Mouse (Mus musculus) thymus, postnatal 0 days (tissue): Measurements from ENCODE around the gene Gm20431. TPM values are rescaled to one million over a fixed set of nuclear protein-coding genes. Genes with fewer than 3 reads are reported as not detected.
A peak's percentile ranks its signal among the peaks of the same experiment; 100 is the strongest.
"Not testable (repeated sequence)": the region's sequence is repeated elsewhere in the genome, so short reads cannot be mapped to it uniquely, and the experiment has no call there.

Experiments
- DNase-seq: peaks from one replicate; pipeline ENCODE4 v3.0.0-alpha.2; 2015; ENCODE audit warnings: low spot score
- polyA plus RNA-seq: library from polyadenylated mRNA; unstranded; fragments of >200 nt; fragmentation: Nextera tagmentation; extraction: Ambion mirVana; gene quantifications from 2 replicates; pipeline ENCODE4 v1.2.1, GENCODE M21; 2015

Gm20431 gene
- polyA plus RNA-seq, 1 experiment from 2014 or later, result 7.1 TPM

DNA sequence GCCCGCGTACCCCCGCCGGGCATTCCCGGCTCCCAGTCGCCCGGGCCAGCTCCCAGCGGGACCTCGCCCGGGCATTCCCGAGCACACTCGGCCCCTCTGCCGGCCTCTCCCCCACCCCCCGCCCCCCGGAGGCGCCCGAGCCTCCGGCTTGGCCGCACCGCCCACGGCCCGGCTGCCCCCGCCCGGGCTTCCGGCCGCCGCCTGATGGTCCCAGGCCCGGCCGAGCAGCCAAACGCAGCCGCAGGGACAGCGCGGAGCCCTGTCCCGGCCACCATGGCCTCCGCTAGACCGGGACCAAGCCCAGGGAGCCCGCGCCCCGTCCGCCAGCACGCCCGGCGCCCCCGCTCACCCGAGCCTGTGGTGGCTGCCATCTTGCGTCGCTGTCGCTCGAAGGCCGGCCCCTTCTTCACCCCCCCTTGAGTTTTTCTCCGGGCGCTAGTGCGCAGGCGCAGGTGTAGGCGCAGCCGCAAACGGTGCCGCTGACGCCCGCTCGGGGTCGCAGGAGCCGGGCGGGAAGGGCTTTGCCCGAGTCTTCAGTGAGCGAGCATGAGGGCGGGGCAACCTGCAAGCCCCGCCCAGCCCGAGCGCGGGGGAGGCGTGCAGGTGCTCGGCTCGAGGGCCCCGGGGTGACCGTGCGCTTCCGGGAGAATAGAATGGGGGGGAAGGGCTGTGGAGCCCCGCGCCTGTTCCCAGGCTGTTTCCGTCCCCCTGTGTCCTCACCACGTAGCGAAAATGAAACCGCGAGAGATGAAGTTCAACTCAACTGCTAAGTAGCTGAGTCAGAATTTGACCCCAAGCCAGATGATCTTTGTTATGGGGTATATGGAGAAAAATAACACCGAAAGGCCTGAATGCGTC, 29.5 kb downstream of the Gm20431 start, which contains the start of gene Ube2v1:
Gene Ube2v1, minus strand, starts transcription at position 505 of the 858 bp plus-strand sequence.
- DNase-seq, result peak; percentile 100

DNA sequence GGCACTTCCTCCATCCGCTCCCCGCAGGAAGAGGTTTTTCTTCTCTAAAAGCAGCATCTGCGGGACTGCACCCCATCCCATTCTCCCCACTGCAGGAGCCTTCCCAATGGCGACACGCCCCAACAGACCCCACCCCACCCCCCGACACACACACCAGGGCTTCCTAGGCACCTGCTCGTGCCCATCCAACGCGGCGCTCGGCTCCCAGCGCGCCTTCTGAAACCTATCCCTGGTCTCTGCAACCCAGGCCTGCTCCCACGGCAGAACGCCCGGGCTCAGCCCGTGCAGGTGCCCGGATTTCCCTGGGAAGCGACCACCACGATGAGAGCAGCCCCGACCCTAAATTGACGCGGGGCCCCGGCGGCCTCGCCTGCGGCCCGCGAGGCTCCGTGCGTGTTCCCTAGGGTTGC, 30.1 kb downstream of the Gm20431 start:
- DNase-seq, result peak; percentile 25

DNA sequence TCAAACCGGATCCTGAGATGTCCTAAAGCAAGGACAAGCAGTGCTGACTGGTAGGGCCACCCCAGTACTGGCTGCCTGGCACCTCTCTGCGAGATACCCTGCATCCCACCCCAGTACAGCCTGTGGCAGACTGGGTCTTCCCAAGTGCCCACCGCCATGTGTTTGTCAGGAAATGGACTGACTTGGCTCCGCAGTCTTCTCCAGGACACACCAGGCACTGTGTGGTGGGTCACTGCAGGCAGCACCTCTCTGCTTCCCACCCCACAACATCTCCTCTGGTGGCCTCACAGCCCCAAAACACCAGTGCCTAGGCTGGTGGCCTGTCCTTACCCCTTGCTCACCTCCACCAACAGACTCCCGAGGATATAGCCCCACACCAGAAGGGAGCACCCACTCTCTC, 30.9 kb downstream of the Gm20431 start:
- no peak for DNase-seq

DNA sequence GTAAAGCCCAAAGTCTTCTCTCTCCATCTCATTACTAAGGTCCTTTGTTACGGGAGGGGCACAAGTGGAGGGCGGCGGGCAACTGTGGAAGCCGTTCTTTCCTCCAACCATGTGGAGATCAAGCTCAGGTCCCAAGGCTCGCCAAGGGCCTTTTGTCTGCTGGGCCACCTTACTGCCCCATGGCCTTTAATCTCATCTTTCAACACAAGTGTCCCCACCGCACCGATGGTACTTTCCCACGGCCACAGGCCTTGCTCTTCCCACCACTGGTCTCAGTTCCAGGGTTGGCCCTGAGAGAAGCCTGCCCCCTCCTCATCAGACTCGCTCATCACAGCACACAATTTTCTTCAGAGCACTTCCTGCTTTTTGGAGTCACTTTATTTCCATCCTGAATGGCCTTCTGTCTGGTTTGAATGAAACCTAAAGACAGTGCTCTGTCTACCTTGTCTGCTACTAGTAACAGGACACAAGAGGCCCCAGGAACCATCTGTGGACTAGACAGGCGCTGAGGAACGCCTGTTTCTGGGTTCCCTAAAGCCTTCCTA, 31.6 kb downstream of the Gm20431 start:
- DNase-seq, result no peak

DNA sequence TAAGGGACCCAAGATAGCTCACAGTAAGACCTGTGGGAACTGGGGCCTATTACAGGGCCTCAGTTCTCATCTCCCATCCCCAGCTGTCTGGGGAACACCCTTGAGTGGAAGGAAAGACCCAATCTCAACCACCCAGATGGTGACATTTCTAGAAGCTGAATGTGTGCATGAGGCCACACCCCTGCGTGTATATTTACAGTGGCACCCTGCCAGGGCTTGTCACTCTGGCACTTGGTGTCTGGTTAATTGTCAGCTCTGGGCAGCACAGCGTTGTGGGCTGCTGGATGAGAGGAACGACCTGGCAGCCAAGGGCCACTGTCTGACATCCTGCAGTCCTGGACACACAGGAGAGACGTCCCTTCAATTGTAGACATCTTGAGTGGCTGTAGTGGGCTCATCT, 32.4 kb downstream of the Gm20431 start:
- DNase-seq, result no peak

DNA sequence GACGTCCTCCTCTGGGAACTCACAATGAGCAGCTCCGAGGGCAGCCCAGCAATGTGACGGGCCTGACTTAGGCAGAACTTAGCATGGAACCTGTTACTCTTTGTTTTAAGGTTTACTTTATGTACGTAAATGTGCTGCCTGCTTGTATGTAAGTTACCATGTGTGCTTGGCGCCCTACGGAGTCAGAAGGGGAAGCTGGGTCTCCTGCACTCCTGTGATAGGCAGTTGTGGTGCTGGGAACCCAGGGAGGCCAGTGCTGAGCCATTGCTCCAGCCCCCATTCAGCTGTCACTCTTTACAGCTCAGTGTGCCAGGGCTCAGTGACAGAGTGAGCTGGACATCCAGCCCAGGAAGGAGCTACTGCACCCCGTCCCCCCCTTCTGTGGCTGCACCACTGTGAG, 34.3 kb downstream of the Gm20431 start:
- no peak for DNase-seq

DNA sequence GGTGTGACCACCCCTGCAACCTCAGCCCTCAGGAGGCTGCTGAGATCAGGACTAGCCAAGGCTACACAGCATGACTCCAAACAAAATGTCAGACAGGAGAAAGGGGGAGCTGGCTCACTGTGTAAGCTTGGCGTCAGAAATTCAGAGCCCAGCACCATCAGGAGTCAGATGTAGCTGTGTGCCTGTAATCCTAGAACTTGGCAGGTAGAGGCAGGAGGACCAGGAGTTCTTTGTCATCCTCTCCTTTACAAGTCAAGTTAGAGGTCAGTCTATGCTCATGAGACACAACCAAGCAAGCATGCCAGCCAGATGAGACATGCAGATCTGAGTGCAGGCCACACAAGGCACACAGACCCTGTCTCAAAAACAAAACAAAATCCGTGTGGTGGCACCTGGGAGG, 35.6 kb downstream of the Gm20431 start:
- no peak for DNase-seq

DNA sequence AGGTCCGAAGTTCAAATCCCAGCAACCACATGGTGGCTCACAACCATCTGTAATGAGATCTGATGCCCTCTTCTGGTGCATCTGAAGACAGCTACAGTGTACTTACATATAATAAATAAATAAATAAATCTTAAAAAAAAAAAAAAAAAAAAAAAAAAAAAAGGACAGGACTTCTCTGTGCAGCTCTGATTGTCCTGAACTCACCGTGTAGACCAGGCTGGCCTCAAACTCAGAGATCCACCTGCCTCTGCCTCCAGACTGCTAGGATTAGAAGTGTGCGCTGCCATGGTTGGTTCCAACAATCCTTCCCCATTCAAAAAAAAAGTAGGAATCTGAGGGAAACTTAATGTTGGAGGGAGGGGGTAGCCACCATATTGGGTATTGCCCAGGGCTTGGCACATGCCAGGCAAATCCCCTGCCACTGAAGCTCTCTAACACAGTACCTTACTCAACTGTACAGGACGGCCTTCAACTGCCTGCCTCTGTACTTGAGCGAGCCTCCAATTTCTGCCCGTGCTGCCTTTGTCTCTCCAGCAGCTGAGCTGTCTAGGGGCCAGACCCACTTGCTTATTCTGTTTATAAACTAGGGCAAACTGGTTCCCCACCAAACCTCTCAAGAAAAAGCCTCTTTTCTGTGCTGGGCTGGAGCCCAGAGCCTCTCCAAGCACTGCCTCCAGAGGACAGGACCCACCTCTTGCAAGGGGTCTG, 36.8 kb downstream of the Gm20431 start:
- DNase-seq, result no peak

DNA sequence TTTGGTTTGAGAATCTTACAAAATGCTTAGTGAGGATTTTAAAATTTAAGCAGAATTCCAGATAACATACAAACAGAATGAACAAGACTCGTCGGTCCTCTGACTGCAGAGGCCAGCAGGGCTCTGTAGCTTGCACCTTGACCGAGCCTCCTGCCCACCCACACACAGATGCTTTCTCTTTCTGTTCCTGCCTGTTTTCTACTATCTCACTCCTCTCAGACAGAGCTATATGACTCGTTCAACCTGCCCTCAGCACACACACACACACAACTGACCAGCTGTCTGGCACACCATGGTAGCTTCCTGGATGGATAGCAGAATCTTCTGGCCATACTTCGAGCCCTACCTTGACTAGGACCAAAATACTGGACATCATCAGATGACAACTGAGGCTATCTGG, 38.3 kb downstream of the Gm20431 start:
- DNase-seq, result no peak

DNA sequence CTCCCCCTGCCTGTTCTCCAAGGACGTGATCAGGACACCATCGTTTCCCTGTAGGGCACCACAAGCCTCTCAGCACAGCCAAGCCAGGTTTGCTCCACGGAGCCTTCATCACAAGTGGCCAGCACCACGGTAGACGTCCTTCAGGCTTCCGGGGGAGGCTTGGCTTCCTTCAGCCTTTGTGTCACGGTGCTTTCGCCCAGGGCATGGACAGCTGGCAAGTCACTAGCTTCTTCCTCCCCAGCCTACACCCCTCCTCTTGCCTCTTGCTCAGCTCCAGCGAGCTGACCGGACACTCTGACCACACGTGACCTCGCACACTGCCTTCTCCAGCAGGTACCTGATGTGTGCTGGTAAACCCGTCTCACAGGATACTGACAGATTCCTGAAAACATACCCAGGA, 38.9 kb downstream of the Gm20431 start:
- DNase-seq, result no peak

DNA sequence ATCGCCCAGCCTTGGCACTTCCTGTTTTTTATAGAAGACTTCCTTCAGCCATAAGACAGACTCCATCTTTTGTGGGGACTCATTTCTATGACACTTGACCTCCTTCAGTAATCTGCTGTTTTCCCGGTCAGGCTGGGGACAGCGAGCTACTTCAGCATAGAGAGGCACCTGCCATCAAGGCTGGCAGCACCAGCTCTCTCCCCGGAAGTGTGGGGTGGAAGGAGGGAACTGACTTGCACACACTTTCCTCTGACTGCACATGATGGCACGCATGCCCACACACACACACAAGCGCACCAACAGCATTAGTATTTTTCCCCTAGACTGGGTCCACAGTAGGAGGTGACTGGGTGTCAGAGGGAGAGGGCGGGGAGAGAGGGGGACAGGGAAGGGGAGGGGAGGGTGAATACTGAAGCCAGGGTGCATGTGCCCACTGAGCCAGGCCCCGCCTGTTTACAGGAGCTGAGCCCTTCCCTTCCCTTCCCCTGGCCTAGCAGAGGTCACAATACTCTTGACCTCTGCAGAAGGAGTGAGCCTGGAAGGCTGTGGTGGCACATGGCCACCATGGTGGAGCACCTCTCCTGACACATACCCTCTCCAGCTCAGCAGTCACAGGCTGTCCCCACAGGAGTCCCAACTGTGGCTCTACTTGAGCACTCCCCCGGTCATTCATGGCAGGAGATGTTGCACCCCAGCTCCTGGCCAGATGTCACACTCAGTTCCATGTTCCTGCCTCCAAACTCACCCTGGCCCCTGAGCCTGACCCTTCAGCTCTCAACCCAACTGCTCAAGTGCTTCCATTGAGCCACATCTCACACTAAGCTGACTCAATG, 39.8 kb downstream of the Gm20431 start:
- no peak for DNase-seq

DNA sequence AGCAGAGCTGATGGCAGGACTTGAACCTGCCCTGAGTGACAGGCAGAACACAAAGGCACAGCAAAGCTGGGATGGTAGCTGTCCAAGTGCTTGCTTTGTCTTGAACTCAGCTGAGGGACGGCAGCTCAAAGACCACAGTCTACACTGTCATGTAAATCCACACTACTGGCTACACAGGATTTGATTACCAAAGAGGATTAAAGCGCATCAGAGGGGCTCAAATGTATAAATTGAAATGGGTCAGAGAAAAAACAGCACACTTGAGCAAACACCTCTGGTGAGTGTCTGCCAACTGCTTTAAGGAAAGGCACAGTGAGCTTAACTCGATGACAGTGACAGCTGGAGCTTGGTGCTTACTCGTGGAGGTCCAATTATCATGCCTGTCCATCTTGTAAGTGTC, 43.8 kb downstream of the Gm20431 start:
- DNase-seq, result no peak

DNA sequence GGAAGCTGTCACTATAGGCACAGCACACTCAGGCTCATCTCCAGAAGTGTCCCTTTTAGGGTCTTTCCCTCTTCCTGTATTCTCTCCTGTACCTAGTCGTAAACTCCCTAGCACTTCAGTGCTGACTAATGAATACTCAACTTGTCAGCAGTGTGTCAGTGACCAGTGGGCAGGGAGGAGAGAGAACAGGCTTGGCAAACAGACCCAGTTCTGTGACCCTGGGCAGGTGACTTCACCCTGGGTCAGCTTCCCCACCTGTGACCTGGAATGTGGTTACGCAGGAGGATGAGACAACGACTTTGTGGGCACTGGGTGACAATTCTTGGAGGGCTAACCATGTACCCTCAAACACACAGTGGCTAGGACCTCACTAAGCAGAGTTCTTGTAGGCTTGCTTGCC, 44.3 kb downstream of the Gm20431 start:
- DNase-seq, result no peak

DNA sequence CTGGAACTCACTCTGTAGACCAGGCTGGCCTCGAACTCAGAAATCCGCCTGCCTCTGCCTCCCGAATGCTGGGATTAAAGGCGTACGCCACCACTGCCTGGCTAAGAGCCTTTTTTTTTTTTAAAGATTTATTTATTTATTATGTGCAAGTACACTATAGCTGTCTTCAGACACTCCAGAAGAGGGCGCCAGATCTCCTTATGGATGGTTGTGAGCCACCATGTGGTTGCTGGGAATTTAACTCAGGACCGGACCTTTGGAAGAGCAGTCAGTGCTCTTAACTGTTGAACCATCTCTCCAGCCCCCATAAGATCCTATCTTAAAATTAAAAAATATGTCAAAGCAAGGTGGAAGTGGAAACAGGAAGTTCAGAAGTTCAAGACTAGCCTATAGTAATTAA, 48.0 kb downstream of the Gm20431 start:
- DNase-seq, result not testable (repeated sequence)

DNA sequence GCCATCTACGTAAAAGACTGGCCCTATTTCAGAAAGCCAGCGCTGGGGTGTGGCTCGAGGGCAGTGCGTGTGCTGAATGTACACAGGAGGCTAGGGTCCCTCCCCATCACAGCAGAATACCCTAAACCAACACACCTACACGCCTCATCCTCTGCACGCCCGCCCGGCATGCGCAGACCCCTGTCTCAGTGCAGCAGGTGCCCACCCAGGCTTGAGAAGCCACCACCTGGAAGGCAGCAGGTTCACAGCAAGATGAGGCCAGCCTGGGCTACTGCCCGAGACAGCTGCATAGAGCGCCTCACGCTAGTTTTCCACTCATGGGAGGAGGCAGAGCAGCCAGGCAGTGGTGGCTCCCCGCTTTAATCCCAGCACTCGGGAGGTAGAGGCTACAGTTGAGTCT, 49.2 kb downstream of the Gm20431 start:
- no peak for DNase-seq

DNA sequence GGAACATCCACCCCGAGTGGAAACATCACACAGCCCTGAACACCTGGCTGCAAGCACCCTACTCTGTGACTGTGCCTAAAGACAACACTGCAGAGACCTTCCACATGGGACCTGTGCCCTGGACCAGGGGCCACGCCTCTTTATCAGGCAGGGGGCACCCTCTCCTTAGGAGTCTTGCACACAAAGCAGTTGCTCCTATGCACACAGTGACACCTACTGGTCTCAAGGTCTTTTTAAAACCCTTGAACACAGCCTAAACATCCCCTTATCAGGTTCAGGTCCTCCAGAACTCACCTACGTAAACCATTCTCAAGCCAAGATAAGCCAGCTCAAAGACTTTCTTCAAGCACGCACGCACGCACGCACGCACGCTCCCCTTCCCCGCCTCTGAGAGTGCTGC, 50.0 kb downstream of the Gm20431 start:
- DNase-seq, result no peak

DNA sequence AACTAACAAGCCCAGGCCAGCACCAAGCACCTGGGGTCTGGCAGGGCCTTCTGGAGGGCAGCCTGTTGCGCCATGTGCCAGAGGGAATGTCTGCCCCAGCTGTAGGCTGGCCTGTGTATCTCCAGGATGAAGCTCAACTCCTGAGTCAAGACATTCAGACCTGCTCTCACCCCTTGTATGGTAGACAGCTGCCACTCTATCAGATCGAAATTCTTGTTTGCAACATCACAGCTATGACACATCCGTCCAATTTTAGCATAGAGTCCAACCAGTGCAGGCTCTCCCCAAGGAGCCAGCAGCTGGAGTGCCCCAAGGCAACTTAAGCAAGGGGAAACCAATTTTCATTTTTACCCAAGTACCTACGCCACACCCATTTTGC, 54.6 kb downstream of the Gm20431 start:
- DNase-seq, result no peak

DNA sequence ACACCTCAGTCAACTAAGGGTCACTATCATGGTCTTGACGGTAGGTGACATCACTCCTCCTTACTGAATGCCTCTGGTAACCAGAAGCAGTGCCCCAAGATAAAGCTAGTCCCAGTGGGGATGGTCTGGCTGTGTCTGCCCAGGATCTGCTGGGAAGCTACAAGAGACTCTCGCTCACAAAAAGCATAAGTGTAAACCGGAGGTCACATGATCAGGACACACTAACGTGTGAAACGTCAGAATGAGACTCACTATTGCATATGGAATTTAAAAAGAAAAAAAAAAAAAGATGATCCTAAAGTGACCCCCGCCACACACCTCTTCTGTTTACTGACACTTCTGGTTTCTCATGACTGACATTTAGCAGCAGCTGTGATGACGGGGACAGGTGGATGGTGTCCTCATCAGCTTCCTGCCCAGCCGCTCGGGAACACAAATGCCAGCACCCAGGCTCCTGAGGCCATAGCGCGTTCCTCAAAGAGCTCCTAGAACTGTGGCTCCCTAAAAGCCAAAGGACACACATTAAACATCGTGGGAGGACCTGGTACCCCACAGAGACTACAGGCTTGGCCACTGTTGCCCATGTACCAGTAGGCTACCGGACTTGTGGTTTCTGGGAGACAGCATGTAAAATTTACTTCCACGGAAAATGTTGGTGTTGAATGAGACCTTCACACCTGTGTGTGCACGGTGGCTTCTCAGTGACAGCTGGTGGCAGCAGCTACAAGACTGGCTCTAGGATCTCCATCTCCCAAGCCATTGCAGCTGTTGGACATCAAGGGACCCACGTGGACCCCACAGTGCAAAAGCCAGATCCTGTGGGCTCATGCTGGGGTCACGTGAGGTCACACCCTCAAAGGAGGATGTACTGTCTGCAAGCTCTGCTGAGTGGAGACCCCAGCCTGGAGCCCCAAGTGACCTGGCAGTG, 55.2 kb downstream of the Gm20431 start:
- DNase-seq, result no peak

DNA sequence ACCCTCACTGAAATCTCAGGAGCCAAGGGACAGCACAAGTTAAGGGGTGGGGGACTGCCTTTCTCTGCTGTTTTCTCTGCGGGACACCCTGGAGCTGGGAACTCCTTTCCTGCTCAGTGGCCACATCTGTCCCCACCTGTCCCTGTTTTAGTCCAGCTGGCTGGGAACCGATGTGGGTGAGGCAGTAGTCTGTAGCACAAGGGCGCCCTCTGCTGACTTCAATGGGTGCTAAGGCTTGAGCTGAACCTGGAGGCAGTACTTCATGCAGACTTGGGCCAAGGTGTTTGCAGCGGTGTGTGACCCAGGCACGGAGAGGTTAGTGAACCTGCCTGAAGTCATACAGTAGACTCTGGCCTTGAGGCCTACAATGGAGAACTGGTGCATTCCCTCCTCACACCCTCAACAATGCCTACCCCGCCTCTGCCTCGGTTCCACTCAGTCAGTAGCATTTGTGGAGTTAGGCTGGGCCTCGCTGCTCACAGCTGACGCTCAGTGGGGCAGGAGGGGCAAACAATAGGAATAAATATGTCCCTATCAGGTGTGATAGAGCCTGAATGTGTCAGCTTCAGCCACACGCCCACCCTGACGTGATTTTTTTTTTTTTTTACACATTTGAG, 56.0 kb downstream of the Gm20431 start:
- peak; percentile 83 for DNase-seq

DNA sequence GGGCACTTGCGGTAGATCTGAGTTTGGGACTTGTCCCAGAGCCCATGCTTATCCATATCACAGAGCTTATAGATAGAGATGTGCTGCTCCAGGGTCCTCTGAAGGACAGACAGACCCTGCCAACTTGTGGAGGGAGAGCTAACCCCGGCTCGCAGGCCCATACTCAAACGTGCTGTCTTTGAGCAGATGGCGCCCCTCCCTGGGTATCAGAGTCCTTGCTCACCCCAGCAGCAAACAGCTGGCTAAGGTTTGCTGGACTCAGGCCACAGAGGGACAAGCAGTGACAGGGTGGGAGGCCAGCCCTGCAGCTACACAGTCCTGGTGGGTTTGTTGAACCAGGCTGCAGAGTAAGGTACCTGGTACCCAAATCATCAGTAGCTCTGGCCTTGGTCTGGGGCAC, 58.3 kb downstream of the Gm20431 start:
- DNase-seq, result no peak
